Mouse (Mus musculus) forebrain, embryonic 16.5 days (tissue): ENCODE data around the gene Nif3l1. TPM values are rescaled to one million over a fixed set of nuclear protein-coding genes. Genes with fewer than 3 reads are reported as not detected.

Experiments used
- ATAC-seq: fragments of 200-750 bp; cut with Nextera tagmentation; 2 replicates; pipeline ENCODE4 v1.8.0; 2017; ENCODE audit warnings: mild to moderate bottlenecking, moderate library complexity
- H3K27ac ChIP-seq: fragments of 300-500 bp; sonication (generic); 2 replicates; pipeline ENCODE4 v1.5.1; 2014; ENCODE audit warnings: low read length, control low read depth
- H3K27me3 ChIP-seq: fragments of 300-500 bp; sonication (generic); replicated peaks from 2 replicates; pipeline ENCODE4 v1.6.1; 2014; ENCODE audit warnings: low read length; ENCODE audit not compliant: control insufficient read depth, insufficient read depth
- H3K36me3 ChIP-seq: fragments of 300-500 bp; sonication (generic); 2 replicates; pipeline ENCODE4 v1.6.1; 2014; ENCODE audit not compliant: control insufficient read depth, insufficient read depth
- H3K4me1 ChIP-seq: fragments of 300-500 bp; sonication (generic); replicated peaks from 2 replicates; pipeline ENCODE4 v1.6.1; 2014; ENCODE audit warnings: low read length; ENCODE audit not compliant: control insufficient read depth, insufficient read depth
- H3K4me2 ChIP-seq: fragments of 300-500 bp; sonication (generic); 2 replicates; pipeline ENCODE4 v1.6.1; 2014; ENCODE audit warnings: mild to moderate bottlenecking, low read length, control low read depth
- H3K4me3 ChIP-seq: fragments of 300-500 bp; sonication (generic); replicated peaks from 2 replicates; pipeline ENCODE4 v1.5.1; 2014; ENCODE audit warnings: mild to moderate bottlenecking, low read length, control low read depth
- H3K9ac ChIP-seq: fragments of 300-500 bp; sonication (generic); replicated peaks from 2 replicates; pipeline ENCODE4 v1.6.1; 2014; ENCODE audit warnings: low read depth, low read length, control low read depth
- H3K9me3 ChIP-seq: fragments of 300-500 bp; sonication (generic); 2 replicates; pipeline ENCODE4 v1.6.1; 2016; ENCODE audit warnings: low read length; ENCODE audit not compliant: control insufficient read depth
- WGBS: fragments of 180-500 bp; shearing (Covaris S2); extraction: QIAGEN DNeasy Blood & Tissue Kit; methylation state at CpG from one replicate; pipeline ENCODE4 v1.1.7; 2014; 5-methylcytosine and 5-hydroxymethylcytosine counted together
- polyA plus RNA-seq: library from polyadenylated mRNA; unstranded; fragments of >200 nt; fragmentation: Nextera tagmentation; extraction: Ambion mirVana; gene quantifications from 2 replicates; pipeline ENCODE4 v1.2.1, GENCODE M21; 2015

The Nif3l1 gene
- polyA plus RNA-seq, 1 experiment from 2014 or later = 68.1 TPM

DNA sequence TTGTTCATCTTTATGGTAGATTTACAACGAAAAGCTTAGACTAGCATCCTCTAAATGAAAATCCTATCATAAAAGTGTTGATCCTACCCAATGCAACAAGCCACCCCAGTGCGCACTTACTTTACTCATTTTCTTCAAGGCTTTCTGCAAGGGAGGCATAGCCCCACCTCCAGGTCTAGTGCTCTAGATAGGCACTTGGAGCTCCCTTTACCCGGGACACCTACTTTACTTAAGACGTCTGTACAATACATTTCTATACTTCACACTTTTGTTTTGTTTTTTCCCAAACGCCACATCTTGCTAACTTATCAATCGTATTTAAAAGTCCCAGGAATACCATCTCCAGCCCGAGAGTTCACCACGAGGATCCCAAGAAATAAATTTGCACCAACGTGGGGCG, 260 bp upstream of the Nif3l1 start:
- WGBS = 10% methylated on average over 10 of the region's 10 CpGs
- H3K9me3 ChIP-seq = no peaks in the 10 kb centered on the region
- no peaks in the 10 kb centered on the region for H3K27me3 ChIP-seq
- peaks cover 18% of the 10 kb centered on the region for H3K4me1 ChIP-seq
- peak overlapping the region; percentile 92 for H3K27ac ChIP-seq
- H3K4me3 ChIP-seq = peak overlapping the region; percentile 55
- no peak for ATAC-seq
- peak overlapping the region; percentile 78 for H3K9ac ChIP-seq
- H3K36me3 ChIP-seq = peaks cover 4% of the 10 kb centered on the region; the same call in 1 of the 2 replicates
- H3K4me2 ChIP-seq = peak overlapping the region; percentile 61

- Histone ChIP-seq H3K4me1 (peaks cover 18% of the 10 kb centered on the region), H3K4me3 (peak overlapping the region; percentile 55), H3K36me3 (peaks cover 3% of the 10 kb centered on the region), H3K27ac (peak overlapping the region; percentile 92), H3K27me3 (no peaks in the 10 kb centered on the region), H3K9ac (peak overlapping the region; percentile 78), H3K9me3 (no peaks in the 10 kb centered on the region), H3K4me2 (peak overlapping the region; percentile 61)
- no peak for ATAC-seq
- 2% methylated on average over 11 of the region's 11 CpGs for WGBS
These were observed 910 bp downstream of the Nif3l1 start for GRCm38 (mm10) chr1:58445861-58446260.

GRCm38 (mm10) chr1:58447766-58448165, 2.8 kb downstream of the Nif3l1 start:
- Histone ChIP-seq H3K9me3 (no peaks in the 10 kb centered on the region), H3K36me3 (peaks cover 7% of the 10 kb centered on the region), H3K4me3 (no peak overlapping the region), H3K27ac (no peak overlapping the region), H3K27me3 (no peaks in the 10 kb centered on the region), H3K4me2 (no peak overlapping the region), H3K9ac (no peak overlapping the region), H3K4me1 (peaks cover 18% of the 10 kb centered on the region)
- ATAC-seq = no peak
- 94% methylated on average over 7 of the region's 7 CpGs for WGBS

GRCm38 (mm10) chr1:58448396-58448795, 3.4 kb downstream of the Nif3l1 start:
- Histone ChIP-seq H3K27ac (no peak overlapping the region), H3K9me3 (no peaks in the 10 kb centered on the region), H3K36me3 (peaks cover 10% of the 10 kb centered on the region), H3K9ac (no peak overlapping the region), H3K4me2 (no peak overlapping the region), H3K27me3 (no peaks in the 10 kb centered on the region), H3K4me1 (peaks cover 18% of the 10 kb centered on the region), H3K4me3 (no peak overlapping the region)
- 93% methylated on average over 7 of the region's 7 CpGs for WGBS
- ATAC-seq = no peak

DNA sequence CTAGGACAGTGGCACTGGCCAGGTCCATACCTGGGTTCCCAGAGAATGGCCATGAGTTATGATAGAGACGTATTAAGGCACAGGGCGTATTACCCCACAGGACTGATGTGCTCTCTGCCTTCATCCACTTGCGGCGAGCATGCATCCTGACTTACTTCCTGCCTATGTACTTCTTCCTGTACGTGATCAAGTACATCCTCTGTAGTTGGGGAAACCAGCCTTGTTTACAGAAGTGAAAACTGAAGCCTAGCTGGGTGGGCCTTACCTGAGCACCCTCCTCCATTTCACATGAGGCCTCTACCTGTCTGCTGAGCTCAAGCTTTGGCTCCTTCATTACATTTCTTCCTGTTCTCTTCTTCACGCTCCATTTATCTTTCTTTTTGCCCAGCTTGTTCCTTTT, 9.4 kb downstream of the Nif3l1 start:
- 93% methylated on average over 6 of the region's 6 CpGs for WGBS
- H3K9me3 ChIP-seq = no peaks in the 10 kb centered on the region
- peaks cover 29% of the 10 kb centered on the region for H3K36me3 ChIP-seq
- H3K4me3 ChIP-seq = no peak overlapping the region
- no peak overlapping the region for H3K9ac ChIP-seq
- no peak overlapping the region for H3K4me2 ChIP-seq
- H3K27me3 ChIP-seq = no peaks in the 10 kb centered on the region
- no peak for ATAC-seq
- no peaks in the 10 kb centered on the region for H3K4me1 ChIP-seq
- H3K27ac ChIP-seq = no peak overlapping the region

DNA sequence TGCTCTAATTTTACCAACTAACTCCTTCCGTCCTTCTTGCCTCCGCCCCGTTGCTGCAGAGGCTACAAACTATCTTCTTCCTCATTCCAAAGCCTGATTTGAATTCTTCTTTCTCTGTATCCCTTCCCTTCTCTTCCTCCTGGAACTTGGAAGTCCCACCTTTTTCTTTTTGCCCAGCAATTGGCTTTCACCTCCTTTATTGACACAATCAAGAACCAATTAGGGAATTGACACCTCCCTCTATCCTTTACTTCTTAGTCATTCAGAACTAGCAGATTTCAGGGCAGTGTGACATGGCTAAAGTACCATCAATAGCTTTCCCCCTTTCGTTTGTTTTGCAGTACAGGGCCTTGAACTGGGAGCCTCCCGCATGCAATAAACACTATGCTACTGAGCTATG, 13.2 kb downstream of the Nif3l1 start:
- no peaks in the 10 kb centered on the region for H3K4me1 ChIP-seq
- H3K36me3 ChIP-seq = peaks cover 43% of the 10 kb centered on the region
- H3K4me2 ChIP-seq = no peak overlapping the region
- H3K9me3 ChIP-seq = no peaks in the 10 kb centered on the region
- H3K9ac ChIP-seq = no peak overlapping the region
- WGBS = 91% methylated on average over 5 of the region's 5 CpGs
- H3K27me3 ChIP-seq = no peaks in the 10 kb centered on the region
- no peak overlapping the region for H3K27ac ChIP-seq
- no peak for ATAC-seq
- no peak overlapping the region for H3K4me3 ChIP-seq

GRCm38 (mm10) chr1:58458867-58459266, 13.9 kb downstream of the Nif3l1 start:
- no peaks in the 10 kb centered on the region for H3K27me3 ChIP-seq
- H3K27ac ChIP-seq = no peak overlapping the region
- no peaks in the 10 kb centered on the region for H3K9me3 ChIP-seq
- ATAC-seq = no peak
- no peaks in the 10 kb centered on the region for H3K4me1 ChIP-seq
- H3K4me3 ChIP-seq = no peak overlapping the region
- H3K9ac ChIP-seq = no peak overlapping the region
- H3K36me3 ChIP-seq = peaks cover 43% of the 10 kb centered on the region
- 59% methylated on average over 2 of the region's 2 CpGs for WGBS
- no peak overlapping the region for H3K4me2 ChIP-seq

- WGBS = 97% methylated on average over 3 of the region's 3 CpGs
- Histone ChIP-seq H3K36me3 (peaks cover 37% of the 10 kb centered on the region), H3K9me3 (no peaks in the 10 kb centered on the region), H3K4me2 (no peak overlapping the region), H3K27me3 (no peaks in the 10 kb centered on the region), H3K27ac (no peak overlapping the region), H3K4me3 (no peak overlapping the region), H3K4me1 (no peaks in the 10 kb centered on the region), H3K9ac (no peak overlapping the region)
- no peak for ATAC-seq
These were observed 15.6 kb downstream of the Nif3l1 start for GRCm38 (mm10) chr1:58460566-58460965.

- Histone ChIP-seq H3K27ac (no peak overlapping the region), H3K27me3 (no peaks in the 10 kb centered on the region), H3K4me3 (no peak overlapping the region), H3K9me3 (no peaks in the 10 kb centered on the region), H3K4me2 (no peak overlapping the region), H3K36me3 (peaks cover 28% of the 10 kb centered on the region), H3K4me1 (no peaks in the 10 kb centered on the region), H3K9ac (no peak overlapping the region)
- no peak for ATAC-seq
- 84% methylated on average over 2 of the region's 2 CpGs for WGBS
These were observed 19.0 kb downstream of the Nif3l1 start for GRCm38 (mm10) chr1:58463935-58464334.

DNA sequence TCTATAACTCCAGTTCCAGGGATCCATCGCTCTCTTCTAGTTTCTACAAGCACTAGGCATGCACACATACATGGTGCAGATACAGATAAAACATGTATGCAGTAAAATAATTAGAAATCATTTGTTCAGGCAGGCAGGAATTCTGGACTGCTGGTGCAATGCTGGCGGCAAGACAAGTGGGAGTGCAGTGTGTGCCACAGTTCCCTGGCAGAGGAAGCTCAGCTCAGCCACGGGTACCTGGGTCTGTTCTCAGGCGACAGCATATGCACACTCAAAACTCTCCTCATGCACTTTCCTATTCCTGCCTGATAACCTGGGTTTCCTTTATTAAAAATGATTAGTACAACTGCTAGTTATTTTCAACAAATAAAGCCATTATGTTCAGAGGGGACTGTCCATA, 20.1 kb downstream of the Nif3l1 start:
- Histone ChIP-seq H3K4me2 (no peak overlapping the region), H3K9me3 (no peaks in the 10 kb centered on the region), H3K36me3 (peaks cover 29% of the 10 kb centered on the region), H3K27me3 (no peaks in the 10 kb centered on the region), H3K4me3 (no peak overlapping the region), H3K9ac (no peak overlapping the region), H3K27ac (no peak overlapping the region), H3K4me1 (no peaks in the 10 kb centered on the region)
- no peak for ATAC-seq
- WGBS = 94% methylated on average over 4 of the region's 4 CpGs
